Mouse (Mus musculus) lung, adult 18-20 months (tissue): ENCODE results near the gene Pola1.

Experiments
- DNase-seq, 2 experiments: peaks; one replicate each; pipeline ENCODE4 v3.0.0; 2022; ENCODE audit warnings: mixed read lengths in 2 of 2

Pola1 gene

GRCm38 (mm10) chrX:93286291-93286893 lies 345.6 kb downstream of the Pola1 start, which contains the start of gene Arx:
Gene Arx, plus strand, starts transcription at chrX:93286445.
- DNase-seq = peak; percentile 13 to 26

- no peak for DNase-seq
Measured at GRCm38 (mm10) chrX:93285091-93285490, 346.9 kb downstream of the Pola1 start.

GRCm38 (mm10) chrX:93281756-93282155 lies 350.2 kb downstream of the Pola1 start:
- DNase-seq = no peak

DNA sequence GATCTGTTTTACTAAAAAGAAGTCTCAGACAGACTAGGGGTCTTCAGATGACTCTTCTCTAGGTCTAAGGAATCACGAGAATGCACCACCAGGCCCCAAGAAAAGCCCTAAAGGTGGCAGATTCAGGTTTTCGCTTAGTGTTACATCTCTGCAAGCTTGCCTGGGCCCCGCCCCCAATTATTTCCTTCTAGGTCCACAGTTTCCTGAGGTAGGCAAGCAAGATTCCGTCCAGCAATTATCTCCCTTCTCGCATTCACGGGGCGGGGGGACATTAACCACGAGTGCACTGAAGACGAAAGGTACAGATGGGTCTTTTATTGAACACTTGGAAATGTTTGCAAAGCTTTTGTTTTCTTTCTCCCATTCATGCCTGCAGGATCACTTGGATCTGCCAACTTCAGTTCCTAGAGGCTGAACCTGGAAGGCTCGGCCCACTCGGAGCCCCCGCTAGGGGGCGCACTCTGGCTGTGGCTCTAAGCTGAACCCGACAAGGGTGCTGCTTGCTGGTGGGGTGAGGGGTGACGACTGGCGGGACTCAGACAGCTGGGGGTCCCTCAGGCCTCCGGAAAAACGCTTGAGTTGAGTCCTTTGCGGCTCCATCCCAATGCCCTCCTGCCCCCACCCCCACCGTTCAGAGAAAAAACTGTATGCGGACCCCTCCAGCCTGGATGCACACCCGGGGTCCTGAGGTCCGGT lies 350.8 kb downstream of the Pola1 start:
- peak; percentile 10 to 29 for DNase-seq

DNA sequence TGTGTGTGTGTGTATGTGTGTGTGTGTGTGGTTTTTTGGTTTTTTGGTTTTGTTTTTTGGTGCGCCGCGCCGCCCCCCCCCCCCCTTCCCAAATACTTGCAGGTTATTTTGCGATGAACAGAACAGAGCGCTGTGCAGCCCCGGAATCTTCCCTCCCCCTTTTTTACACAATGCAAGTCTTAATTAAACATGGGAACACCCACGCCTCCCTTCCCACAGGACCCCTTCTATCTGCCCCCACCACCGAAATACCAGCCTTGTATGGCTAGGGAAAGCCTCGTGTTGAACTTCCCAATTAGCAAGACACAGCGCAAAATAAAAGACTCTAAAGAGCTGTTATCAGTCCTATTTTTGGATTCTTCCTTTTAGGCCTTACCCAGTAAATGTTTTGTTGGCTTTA lies 352.0 kb downstream of the Pola1 start:
- no peak for DNase-seq

DNA sequence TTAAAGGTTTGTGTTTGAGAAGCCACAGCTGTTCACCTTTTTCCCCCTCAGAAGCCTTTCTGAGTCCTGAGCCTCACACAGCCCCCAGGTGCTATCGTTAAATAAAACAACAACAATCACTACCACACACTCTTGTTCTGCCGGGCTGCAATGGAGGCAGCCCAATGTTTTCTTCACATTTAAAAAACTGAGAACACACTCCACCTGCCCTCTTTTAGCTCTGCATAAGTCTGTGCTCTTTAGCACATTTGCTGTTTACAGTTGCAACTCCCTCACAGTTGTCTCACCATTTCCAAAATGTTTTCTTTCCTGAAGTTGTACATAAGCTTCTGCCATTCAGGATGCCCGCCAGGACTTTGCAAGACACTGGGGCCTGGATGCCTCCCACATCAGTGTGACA lies 356.3 kb downstream of the Pola1 start:
- DNase-seq = no peak
